Mouse (Mus musculus) bone marrow macrophage, adult 2 months (primary cell): ENCODE results near the gene Tubgcp4.

Experiments used
- CTCF ChIP-seq: IDR thresholded peaks from 2 replicates; pipeline ENCODE4 v1.5.1; 2012; ENCODE audit warnings: low read depth, mild to moderate bottlenecking, low read length, moderate library complexity
- POLR2A ChIP-seq: IDR thresholded peaks from 2 replicates; pipeline ENCODE4 v1.6.1; 2012; ENCODE audit warnings: mild to moderate bottlenecking, low read depth, low read length, borderline replicate concordance

GRCm38 (mm10) chr2:121128865-121129620, 41.4 kb upstream of the Tubgcp4 start:
- no peak for TF ChIP-seq CTCF
- no peak for TF ChIP-seq POLR2A
